28 mouse cellular contexts compared by ENCODE assay signal in genomic region chr12:75139792-75140191, GRCm38 (mm10). TPM values are rescaled to one million over a fixed set of nuclear protein-coding genes. Genes with fewer than 3 reads are reported as not detected.
A peak's percentile ranks its signal among the peaks of the same experiment; 100 is the strongest.
DNase-seq lines count a peak whose midpoint lies in the region; ATAC-seq and TF ChIP-seq lines count a peak whose summit lies in the region.
"Had no signal": no experiment of that assay in that cellular context is flagged by ENCODE, and none has a peak within 500 bp of the region (broad histone marks: within the 10 kb centered on the region; RNA-seq: fewer than 3 reads in every experiment).

No protein-coding gene starts in this region.

- H3K9me3 ChIP-seq in kidney, postnatal 0 days (replicated peaks; ENCODE audit: low read length) = no peaks in the 10 kb centered on the region
- H3K9me3 ChIP-seq in kidney, embryonic 16.5 days (ENCODE audit: low read length) = no peaks in the 10 kb centered on the region
- H3K9me3 ChIP-seq in lung, postnatal 0 days (ENCODE audit: low read length) = no peaks in the 10 kb centered on the region
- H3K9me3 ChIP-seq in stomach, postnatal 0 days (ENCODE audit: control insufficient read depth, low read length) = no peaks in the 10 kb centered on the region
- H3K9me3 ChIP-seq: forebrain, embryonic 13.5 days; neural tube, embryonic 12.5 days; stomach, embryonic 15.5 days had no signal

- no peak overlapping the region for H3K4me2 ChIP-seq in kidney, postnatal 0 days (ENCODE audit: low read length)
- H3K4me2 ChIP-seq in kidney, embryonic 16.5 days (replicated peaks; ENCODE audit: low read depth, low read length) = no peak overlapping the region
- H3K4me2 ChIP-seq in lung, postnatal 0 days (replicated peaks; ENCODE audit: low read depth, low read length) = no peak overlapping the region
- no peak overlapping the region for H3K4me2 ChIP-seq in stomach, postnatal 0 days (replicated peaks; ENCODE audit: low read depth)
- H3K4me2 ChIP-seq: forebrain, embryonic 13.5 days; hindbrain, embryonic 14.5 days; neural tube, embryonic 12.5 days; stomach, embryonic 15.5 days had no signal

- no peak for DNase-seq in kidney, postnatal 0 days (ENCODE audit: low spot score)
- no peak for DNase-seq in lung, postnatal 0 days (ENCODE audit: low spot score)
- no peak for DNase-seq in lung, postnatal 25 days (ENCODE audit: low spot score)
- peak; percentile 17 for DNase-seq in NIH3T3 (ENCODE audit: low read depth)
- no peak for DNase-seq in stomach, postnatal 0 days (ENCODE audit: low spot score)
- DNase-seq: adrenal gland, adult 2 months; cerebellum, adult 11-12 months; gastrocnemius, adult 2 months; heart, postnatal 4 days; kidney, adult 18-20 months; kidney, postnatal 10 days; midbrain, embryonic 14.5 days; right cerebral cortex, adult 18-20 months; right cerebral cortex, postnatal 4 days had no signal

- peak; percentile 53 for TF ChIP-seq CTCF in kidney, postnatal 0 days (IDR thresholded peaks at IDR 0.05; ENCODE audit: low read depth)
- TF ChIP-seq CTCF in lung, postnatal 0 days (IDR thresholded peaks at IDR 0.05) = peak; percentile 17; the same call in 1 of the 2 replicates
- TF ChIP-seq CTCF in stomach, postnatal 0 days (IDR thresholded peaks at IDR 0.05; ENCODE audit: low read depth) = peak; percentile 44

- no peak overlapping the region for H3K27ac ChIP-seq in kidney, postnatal 0 days
- H3K27ac ChIP-seq in kidney, embryonic 16.5 days (ENCODE audit: low read length) = no peak overlapping the region
- no peak overlapping the region for H3K27ac ChIP-seq in lung, postnatal 0 days (ENCODE audit: low read length)
- H3K27ac ChIP-seq in stomach, postnatal 0 days (replicated peaks) = no peak overlapping the region
- H3K27ac ChIP-seq: forebrain, embryonic 13.5 days; gastrocnemius, adult 2 months; hindbrain, embryonic 14.5 days; liver, embryonic 14.5 days; neural tube, embryonic 12.5 days; stomach, embryonic 15.5 days had no signal

- H3K36me3 ChIP-seq in kidney, postnatal 0 days (ENCODE audit: insufficient read depth, low read length) = no peaks in the 10 kb centered on the region
- no peaks in the 10 kb centered on the region for H3K36me3 ChIP-seq in kidney, embryonic 16.5 days (ENCODE audit: insufficient read depth, low read length)
- no peaks in the 10 kb centered on the region for H3K36me3 ChIP-seq in lung, postnatal 0 days (ENCODE audit: insufficient read depth, low read length)
- no peaks in the 10 kb centered on the region for H3K36me3 ChIP-seq in stomach, postnatal 0 days (ENCODE audit: control insufficient read depth, insufficient read depth, low read length)
- H3K36me3 ChIP-seq: neural tube, embryonic 12.5 days; stomach, embryonic 15.5 days had no signal

- no peak for TF ChIP-seq EP300 in lung, postnatal 0 days (IDR thresholded peaks at IDR 0.05)
- TF ChIP-seq EP300 in stomach, postnatal 0 days (optimal IDR thresholded peaks at IDR 0.05) = no peak

- no peak for ATAC-seq in kidney, postnatal 0 days (replicated peaks; ENCODE audit: low FRiP score, low read depth)
- ATAC-seq in kidney, embryonic 16.5 days (ENCODE audit: low FRiP score, low TSS enrichment) = no peak
- no peak for ATAC-seq in lung, postnatal 0 days
- ATAC-seq in stomach, postnatal 0 days (ENCODE audit: low FRiP score, low TSS enrichment) = no peak
- no peak for ATAC-seq in megakaryocyte-erythroid progenitor cell, adult 5-6 weeks (replicated peaks; ENCODE audit: low FRiP score, low TSS enrichment, poor library complexity, severe bottlenecking)
- ATAC-seq: forebrain, embryonic 13.5 days; inflammation-experienced regulatory T-cells, adult 6 months had no signal

- H3K4me3 ChIP-seq in kidney, postnatal 0 days (replicated peaks; ENCODE audit: low read depth, low read length) = no peak overlapping the region
- H3K4me3 ChIP-seq in kidney, embryonic 16.5 days (ENCODE audit: low read length) = no peak overlapping the region
- H3K4me3 ChIP-seq in lung, postnatal 0 days (ENCODE audit: low read depth, low read length) = no peak overlapping the region
- no peak overlapping the region for H3K4me3 ChIP-seq in stomach, postnatal 0 days (ENCODE audit: low read depth, low read length)
- H3K4me3 ChIP-seq: forebrain, embryonic 13.5 days; gastrocnemius, adult 2 months; neural tube, embryonic 12.5 days; stomach, embryonic 15.5 days had no signal

- H3K4me1 ChIP-seq in kidney, postnatal 0 days (replicated peaks; ENCODE audit: insufficient read depth, low read length) = no peaks in the 10 kb centered on the region
- H3K4me1 ChIP-seq in kidney, embryonic 16.5 days (ENCODE audit: insufficient read depth, low read length) = no peaks in the 10 kb centered on the region
- no peaks in the 10 kb centered on the region for H3K4me1 ChIP-seq in lung, postnatal 0 days (ENCODE audit: insufficient read depth, low read depth, low read length)
- H3K4me1 ChIP-seq in stomach, postnatal 0 days (replicated peaks; ENCODE audit: control insufficient read depth, insufficient read depth) = no peaks in the 10 kb centered on the region
- H3K4me1 ChIP-seq: forebrain, embryonic 13.5 days; neural tube, embryonic 12.5 days; stomach, embryonic 15.5 days had no signal

- 79% methylated on average over 1 of the region's 1 CpGs for WGBS in kidney, postnatal 0 days
- WGBS in kidney, embryonic 16.5 days = 80% methylated on average over 1 of the region's 1 CpGs
- 79% methylated on average over 1 of the region's 1 CpGs for WGBS in lung, postnatal 0 days
- WGBS in stomach, postnatal 0 days = 75% methylated on average over 1 of the region's 1 CpGs

- no peak overlapping the region for H3K9ac ChIP-seq in kidney, postnatal 0 days (ENCODE audit: low read depth, low read length)
- no peak overlapping the region for H3K9ac ChIP-seq in kidney, embryonic 16.5 days (replicated peaks; ENCODE audit: low read length)
- no peak overlapping the region for H3K9ac ChIP-seq in lung, postnatal 0 days (replicated peaks; ENCODE audit: low read depth)
- no peak overlapping the region for H3K9ac ChIP-seq in stomach, postnatal 0 days (ENCODE audit: low read length)
- H3K9ac ChIP-seq: forebrain, embryonic 13.5 days; hindbrain, embryonic 14.5 days; liver, embryonic 14.5 days; neural tube, embryonic 12.5 days; stomach, embryonic 15.5 days had no signal

- no peaks in the 10 kb centered on the region for H3K27me3 ChIP-seq in kidney, postnatal 0 days (ENCODE audit: insufficient read depth, low read length)
- no peaks in the 10 kb centered on the region for H3K27me3 ChIP-seq in kidney, embryonic 16.5 days (ENCODE audit: insufficient read depth, low read length)
- H3K27me3 ChIP-seq in lung, postnatal 0 days (replicated peaks; ENCODE audit: insufficient read depth, low read length) = no peaks in the 10 kb centered on the region
- H3K27me3 ChIP-seq in stomach, postnatal 0 days (ENCODE audit: control insufficient read depth, insufficient read depth, low read length) = no peaks in the 10 kb centered on the region
- H3K27me3 ChIP-seq: forebrain, embryonic 13.5 days; neural tube, embryonic 12.5 days; stomach, embryonic 15.5 days had no signal

RNA-seq across cellular contexts. Expression of gene Kcnh5, which starts 37.3 kb away (rescaled TPM):
- 0.18 and 0.19 TPM in 2 replicates for polyA plus RNA-seq in kidney, postnatal 0 days (2015; fragmentation: Nextera tagmentation; extraction: Ambion mirVana)
- 0.51 and 0.54 TPM in 2 replicates for polyA plus RNA-seq in kidney, embryonic 16.5 days (2015; fragmentation: Nextera tagmentation; extraction: Ambion mirVana)
- not detected in 2 replicates for polyA plus RNA-seq in lung, postnatal 0 days (2015; fragmentation: Nextera tagmentation; extraction: Ambion mirVana)
- not detected in 2 replicates for polyA plus RNA-seq in stomach, postnatal 0 days (2015; fragmentation: Nextera tagmentation; extraction: Ambion mirVana)
- not detected in 2 replicates for total RNA-seq in megakaryocyte-erythroid progenitor cell, adult 5-6 weeks (2014; fragmentation: Nextera tagmentation)
- total RNA-seq in megakaryocyte-erythroid progenitor cell, adult 5-6 weeks (2017) = not detected in 2 replicates
- total RNA-seq: heart, adult 8-10 months; heart, postnatal 4 days; megakaryocyte, adult 5-6 weeks had no signal
- polyA plus RNA-seq: C2C12; heart, embryonic 14.5 days; inflammation-experienced regulatory T-cells, adult 6 months; liver, embryonic 14.5 days; lung, embryonic 16.5 days; thymus, postnatal 0 days had no signal
